Mouse (Mus musculus): Measurements from ENCODE around the gene Mmp2. TPM values are rescaled to one million over a fixed set of nuclear protein-coding genes. Genes with fewer than 3 reads are reported as not detected.

Mmp2 gene
- polyA plus RNA-seq, 1 experiment, result 27.7 TPM

- Histone ChIP-seq H3K4me3 (ENCODE audit: insufficient read depth, low read depth, low read length) (no peak overlapping the region), H3K4me1 (ENCODE audit: control insufficient read depth, insufficient read depth, insufficient read length, low read length) (no peaks in the 10 kb centered on the region), H3K27ac (replicated peaks; ENCODE audit: low read depth, low read length) (no peak overlapping the region)
These were observed 1.1 kb upstream of the Mmp2 start for GRCm38 (mm10) chr8:92825991-92826390.

GRCm38 (mm10) chr8:92828251-92828743 is 1.2 kb downstream of the Mmp2 start:
- H3K27ac ChIP-seq (replicated peaks; ENCODE audit: low read depth, low read length), result no peak overlapping the region
- H3K4me3 ChIP-seq (ENCODE audit: insufficient read depth, low read depth, low read length), result peak overlapping the region; percentile 17
- no peaks in the 10 kb centered on the region for H3K4me1 ChIP-seq (ENCODE audit: control insufficient read depth, insufficient read depth, insufficient read length, low read length)

DNA sequence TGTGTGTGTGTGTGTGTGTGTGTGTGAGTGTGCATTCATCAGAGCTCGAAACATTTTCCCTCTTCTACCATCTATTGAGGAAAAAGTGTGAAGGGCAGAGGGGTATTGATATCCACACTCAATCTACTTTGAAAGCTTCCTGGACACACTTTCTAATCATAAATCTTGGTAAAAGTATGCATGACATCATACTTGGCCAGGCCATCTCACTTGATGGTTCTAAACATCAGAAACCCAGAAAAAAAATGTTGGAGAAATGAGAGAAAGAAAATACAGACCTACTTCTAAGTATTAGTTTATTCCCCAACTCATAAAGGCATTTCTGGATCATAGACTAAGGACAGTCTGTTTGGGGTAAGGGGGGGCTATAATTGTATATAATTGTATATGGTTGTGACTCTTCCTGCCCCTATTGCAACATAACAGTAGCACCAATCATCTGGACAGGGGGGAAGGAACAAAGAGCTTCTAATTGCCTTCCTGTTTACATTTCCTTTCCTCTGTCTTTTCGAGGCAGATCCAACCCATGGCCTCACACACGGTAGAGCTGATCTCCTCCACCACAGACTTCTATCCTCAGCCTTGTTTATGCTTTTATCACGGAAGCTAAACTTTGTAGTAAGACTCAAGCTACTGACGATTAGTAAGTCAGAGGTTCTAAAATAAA is 7.1 kb downstream of the Mmp2 start:
- no peak overlapping the region for H3K27ac ChIP-seq (replicated peaks; ENCODE audit: low read depth, low read length)
- no peaks in the 10 kb centered on the region for H3K4me1 ChIP-seq (ENCODE audit: control insufficient read depth, insufficient read depth, insufficient read length, low read length)
- no peak overlapping the region for H3K4me3 ChIP-seq (ENCODE audit: insufficient read depth, low read depth, low read length)

DNA sequence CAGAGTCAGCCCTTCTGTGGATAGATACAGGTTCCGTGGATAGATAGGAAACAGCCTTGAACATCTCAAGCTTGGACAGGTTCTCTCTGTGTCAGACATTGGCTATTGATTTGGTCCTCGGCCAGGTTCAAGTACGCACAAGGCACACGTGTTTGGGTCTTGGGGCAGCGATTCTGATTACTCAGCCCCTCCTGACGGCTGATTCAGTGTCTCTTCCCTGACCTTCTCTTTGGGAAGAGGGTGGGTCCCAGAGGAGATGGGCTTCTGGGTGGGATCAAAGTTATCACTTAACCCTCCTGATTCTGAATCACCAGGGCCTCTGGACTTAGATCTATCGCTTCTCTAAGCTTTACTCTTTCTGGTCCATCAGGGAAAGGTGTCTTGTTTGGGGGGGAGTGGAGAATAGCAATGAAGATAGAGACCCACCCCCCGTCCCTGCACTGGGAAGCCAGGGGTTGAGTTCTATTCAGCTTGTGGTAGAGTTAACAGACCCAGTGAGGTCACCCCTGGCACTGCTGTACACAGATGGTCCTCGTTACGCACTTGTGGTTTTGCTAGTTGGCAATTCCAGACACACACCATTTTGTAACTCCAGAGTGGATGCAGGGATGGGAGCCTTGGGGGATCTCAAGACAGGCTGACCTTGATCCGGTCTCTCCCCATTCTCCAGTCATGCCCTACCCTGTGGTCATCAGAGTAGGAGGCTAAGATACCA is 7.9 kb downstream of the Mmp2 start:
- Histone ChIP-seq H3K4me3 (ENCODE audit: insufficient read depth, low read depth, low read length) (no peak overlapping the region), H3K27ac (replicated peaks; ENCODE audit: low read depth, low read length) (no peak overlapping the region), H3K4me1 (ENCODE audit: control insufficient read depth, insufficient read depth, insufficient read length, low read length) (no peaks in the 10 kb centered on the region)

DNA sequence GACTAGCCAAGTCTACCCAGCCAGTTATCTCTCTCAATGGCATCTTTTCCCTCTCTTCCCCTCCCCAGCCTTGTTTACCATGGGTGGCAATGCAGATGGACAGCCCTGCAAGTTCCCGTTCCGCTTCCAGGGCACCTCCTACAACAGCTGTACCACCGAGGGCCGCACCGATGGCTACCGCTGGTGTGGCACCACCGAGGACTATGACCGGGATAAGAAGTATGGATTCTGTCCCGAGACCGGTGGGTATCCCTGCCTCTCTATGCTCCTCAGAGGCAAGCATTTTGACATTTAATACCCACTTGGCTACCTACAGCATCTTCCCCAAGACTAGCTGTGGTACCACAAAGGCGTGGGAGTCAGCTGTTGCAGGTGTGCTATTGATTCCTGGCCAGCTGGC is 8.8 kb downstream of the Mmp2 start:
- Histone ChIP-seq H3K27ac (replicated peaks; ENCODE audit: low read depth, low read length) (no peak overlapping the region), H3K4me1 (ENCODE audit: control insufficient read depth, insufficient read depth, insufficient read length, low read length) (no peaks in the 10 kb centered on the region), H3K4me3 (ENCODE audit: insufficient read depth, low read depth, low read length) (no peak overlapping the region)

- Histone ChIP-seq H3K4me3 (ENCODE audit: insufficient read depth, low read depth, low read length) (no peak overlapping the region), H3K4me1 (ENCODE audit: control insufficient read depth, insufficient read depth, insufficient read length, low read length) (no peaks in the 10 kb centered on the region), H3K27ac (replicated peaks; ENCODE audit: low read depth, low read length) (no peak overlapping the region)
These were observed 11.5 kb downstream of the Mmp2 start for GRCm38 (mm10) chr8:92838616-92839015.

GRCm38 (mm10) chr8:92839161-92839560 is 12.1 kb downstream of the Mmp2 start:
- H3K27ac ChIP-seq (replicated peaks; ENCODE audit: low read depth, low read length), result no peak overlapping the region
- H3K4me1 ChIP-seq (ENCODE audit: control insufficient read depth, insufficient read depth, insufficient read length, low read length), result no peaks in the 10 kb centered on the region
- no peak overlapping the region for H3K4me3 ChIP-seq (ENCODE audit: insufficient read depth, low read depth, low read length)

GRCm38 (mm10) chr8:92839876-92840275 is 12.8 kb downstream of the Mmp2 start:
- H3K27ac ChIP-seq (replicated peaks; ENCODE audit: low read depth, low read length), result no peak overlapping the region

GRCm38 (mm10) chr8:92846684-92847083 is 19.6 kb downstream of the Mmp2 start:
- H3K4me3 ChIP-seq (ENCODE audit: insufficient read depth, low read depth, low read length), result no peak overlapping the region
- no peak overlapping the region for H3K27ac ChIP-seq (replicated peaks; ENCODE audit: low read depth, low read length)
- peaks cover 3% of the 10 kb centered on the region for H3K4me1 ChIP-seq (ENCODE audit: control insufficient read depth, insufficient read depth, insufficient read length, low read length)

More at GRCm38 (mm10) chr8:92839876-92840275, 12.8 kb downstream of the Mmp2 start:
- Histone ChIP-seq H3K4me3 (ENCODE audit: insufficient read depth, low read depth, low read length) (no peak overlapping the region), H3K4me1 (ENCODE audit: control insufficient read depth, insufficient read depth, insufficient read length, low read length) (no peaks in the 10 kb centered on the region)

DNA sequence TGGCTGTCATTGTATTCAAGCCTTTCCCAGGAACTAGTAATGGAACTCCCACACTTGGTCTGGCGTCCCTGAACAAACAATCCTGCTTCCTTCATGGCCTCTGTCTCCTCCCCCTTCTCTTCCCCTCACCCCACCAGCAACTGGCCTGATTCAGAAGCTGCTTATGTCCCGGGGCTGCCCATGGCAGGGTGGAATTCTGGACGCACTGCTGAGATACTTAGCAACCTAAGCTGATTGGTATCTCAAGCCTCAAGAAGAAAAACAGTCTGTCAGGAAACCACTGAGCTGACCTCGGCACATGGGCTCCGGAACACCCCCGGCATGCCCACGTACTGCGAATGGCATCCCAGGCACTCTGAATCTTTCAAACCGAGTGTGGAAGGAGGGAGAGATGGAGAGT is 20.2 kb downstream of the Mmp2 start:
- Histone ChIP-seq H3K4me3 (ENCODE audit: insufficient read depth, low read depth, low read length) (no peak overlapping the region), H3K27ac (replicated peaks; ENCODE audit: low read depth, low read length) (no peak overlapping the region), H3K4me1 (ENCODE audit: control insufficient read depth, insufficient read depth, insufficient read length, low read length) (peaks cover 3% of the 10 kb centered on the region)

DNA sequence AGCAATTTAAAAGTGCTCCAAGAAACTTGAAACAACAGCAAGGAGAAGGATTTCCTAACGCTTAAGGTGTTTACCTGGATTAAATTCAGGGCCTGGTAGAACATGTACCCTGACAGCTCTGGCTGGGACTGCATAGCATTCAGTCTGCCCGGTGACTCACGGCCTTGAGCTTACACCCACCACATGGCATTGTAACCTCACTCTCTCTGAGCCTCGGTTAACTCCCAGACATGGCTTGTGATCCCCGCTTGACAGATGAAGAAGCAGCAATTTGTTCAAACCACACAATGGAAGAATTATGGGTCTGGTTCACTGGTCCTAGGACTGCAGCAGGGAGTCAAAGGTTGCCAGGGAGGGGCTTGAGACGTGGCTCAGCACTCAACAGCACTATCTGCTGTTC is 22.2 kb downstream of the Mmp2 start:
- Histone ChIP-seq H3K4me3 (ENCODE audit: insufficient read depth, low read depth, low read length) (no peak overlapping the region), H3K27ac (replicated peaks; ENCODE audit: low read depth, low read length) (no peak overlapping the region), H3K4me1 (ENCODE audit: control insufficient read depth, insufficient read depth, insufficient read length, low read length) (peaks cover 3% of the 10 kb centered on the region)

DNA sequence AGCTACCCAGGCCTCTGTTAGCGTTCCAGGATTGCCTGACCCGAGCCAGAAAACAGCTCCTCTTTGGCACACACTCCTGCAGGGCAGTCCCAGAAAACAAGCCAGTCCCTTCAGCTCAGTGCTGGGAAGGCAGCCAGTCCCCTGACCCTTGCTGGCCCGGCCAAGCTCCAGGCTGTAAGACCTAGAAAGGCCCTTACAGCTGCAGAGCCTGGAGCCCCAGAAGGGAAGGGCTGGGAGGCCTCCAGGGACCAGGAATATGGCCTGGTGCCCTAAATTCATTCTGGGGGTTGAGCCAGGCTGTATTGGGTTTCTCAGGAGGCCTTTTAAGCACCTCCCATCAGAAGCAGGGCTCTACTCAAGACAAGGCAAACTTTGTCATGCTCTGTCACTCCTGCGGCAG is 23.1 kb downstream of the Mmp2 start:
- no peak overlapping the region for H3K4me3 ChIP-seq (ENCODE audit: insufficient read depth, low read depth, low read length)
- H3K27ac ChIP-seq (replicated peaks; ENCODE audit: low read depth, low read length), result no peak overlapping the region
- peaks cover 3% of the 10 kb centered on the region for H3K4me1 ChIP-seq (ENCODE audit: control insufficient read depth, insufficient read depth, insufficient read length, low read length)

DNA sequence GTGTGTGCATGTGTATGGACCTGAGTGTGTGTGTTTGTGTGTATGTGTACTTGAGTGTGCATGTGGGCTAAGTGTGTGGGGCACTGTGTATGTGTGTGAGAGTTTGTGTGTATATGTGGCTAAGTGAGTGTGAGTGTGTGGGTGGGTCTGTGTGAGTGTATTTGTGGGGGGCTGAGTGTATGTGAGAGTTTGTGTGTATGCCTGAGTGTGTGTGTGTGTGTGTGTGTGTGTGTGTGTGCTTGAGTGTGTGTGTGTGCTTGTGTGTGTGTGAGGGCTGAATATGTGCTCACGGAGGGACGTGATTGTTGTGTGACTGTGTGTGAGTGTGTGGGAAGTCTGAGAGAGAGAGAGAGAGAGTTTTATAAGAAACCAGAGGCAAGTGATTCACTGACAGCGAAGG is 24.3 kb downstream of the Mmp2 start:
- H3K4me1 ChIP-seq (ENCODE audit: control insufficient read depth, insufficient read depth, insufficient read length, low read length), result peaks cover 3% of the 10 kb centered on the region
- H3K27ac ChIP-seq (replicated peaks; ENCODE audit: low read depth, low read length), result no peak overlapping the region
- no peak overlapping the region for H3K4me3 ChIP-seq (ENCODE audit: insufficient read depth, low read depth, low read length)

DNA sequence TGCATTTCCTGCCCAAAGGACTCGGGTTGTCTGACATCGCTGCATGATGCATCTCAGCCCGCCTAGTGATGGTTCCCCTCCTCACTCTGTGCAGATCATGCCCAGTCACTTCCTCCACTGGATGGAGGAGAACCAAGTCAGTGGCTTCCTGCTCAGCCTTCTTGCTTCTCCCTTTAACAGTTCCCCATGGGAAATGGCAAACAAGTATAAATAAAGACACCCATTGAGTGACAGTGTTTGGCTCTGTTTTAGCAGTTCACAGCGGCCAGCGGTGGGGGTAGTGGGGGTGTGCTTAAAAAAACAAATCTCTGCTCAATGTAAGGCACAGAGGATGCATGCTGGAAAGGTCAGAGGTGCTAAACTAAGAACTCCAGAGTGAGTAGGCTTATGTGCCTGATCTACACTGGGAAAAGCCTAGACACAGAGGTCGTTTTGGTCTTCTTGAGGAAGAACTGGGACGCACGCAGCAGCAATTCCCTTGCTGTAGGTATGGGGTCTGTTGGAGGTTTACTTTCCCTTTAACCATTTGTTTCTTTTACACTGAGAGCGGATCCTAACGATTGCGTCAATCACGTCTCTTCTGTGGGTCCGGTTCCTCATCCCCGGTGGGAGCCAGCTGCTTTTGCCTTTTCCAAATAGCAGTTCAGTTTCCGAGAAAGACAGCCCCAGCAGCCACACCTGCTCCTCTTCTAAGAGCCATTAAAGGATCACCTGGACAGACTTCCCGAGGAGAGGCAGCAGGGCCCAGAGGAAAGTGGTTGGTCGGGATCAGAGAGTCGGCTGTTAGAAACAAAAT is 26.3 kb downstream of the Mmp2 start:
- Histone ChIP-seq H3K4me3 (ENCODE audit: insufficient read depth, low read depth, low read length) (no peak overlapping the region), H3K27ac (replicated peaks; ENCODE audit: low read depth, low read length) (0 out of 2 replicates have a peak overlapping the region, but pooled peaks have one; percentile 25)

GRCm38 (mm10) chr8:92854673-92855072 is 27.6 kb downstream of the Mmp2 start:
- Histone ChIP-seq H3K4me3 (ENCODE audit: insufficient read depth, low read depth, low read length) (no peak overlapping the region), H3K27ac (replicated peaks; ENCODE audit: low read depth, low read length) (no peak overlapping the region), H3K4me1 (ENCODE audit: control insufficient read depth, insufficient read depth, insufficient read length, low read length) (no peaks in the 10 kb centered on the region)

More for the DNA sequence above, 26.3 kb downstream of the Mmp2 start:
- no peaks in the 10 kb centered on the region for H3K4me1 ChIP-seq (ENCODE audit: control insufficient read depth, insufficient read depth, insufficient read length, low read length)
